Mouse (Mus musculus) stomach, postnatal 0 days (tissue): ENCODE measurements around the gene Senp8.

Experiments used
- CTCF ChIP-seq: IDR thresholded peaks from 2 replicates; pipeline ENCODE4 v1.5.1; 2016; ENCODE audit warnings: antibody characterized with exemption, low read depth, mild to moderate bottlenecking, moderate library complexity
- EP300 ChIP-seq: optimal IDR thresholded peaks from 2 replicates; pipeline ENCODE3; 2016; ENCODE audit warnings: antibody characterized with exemption

DNA sequence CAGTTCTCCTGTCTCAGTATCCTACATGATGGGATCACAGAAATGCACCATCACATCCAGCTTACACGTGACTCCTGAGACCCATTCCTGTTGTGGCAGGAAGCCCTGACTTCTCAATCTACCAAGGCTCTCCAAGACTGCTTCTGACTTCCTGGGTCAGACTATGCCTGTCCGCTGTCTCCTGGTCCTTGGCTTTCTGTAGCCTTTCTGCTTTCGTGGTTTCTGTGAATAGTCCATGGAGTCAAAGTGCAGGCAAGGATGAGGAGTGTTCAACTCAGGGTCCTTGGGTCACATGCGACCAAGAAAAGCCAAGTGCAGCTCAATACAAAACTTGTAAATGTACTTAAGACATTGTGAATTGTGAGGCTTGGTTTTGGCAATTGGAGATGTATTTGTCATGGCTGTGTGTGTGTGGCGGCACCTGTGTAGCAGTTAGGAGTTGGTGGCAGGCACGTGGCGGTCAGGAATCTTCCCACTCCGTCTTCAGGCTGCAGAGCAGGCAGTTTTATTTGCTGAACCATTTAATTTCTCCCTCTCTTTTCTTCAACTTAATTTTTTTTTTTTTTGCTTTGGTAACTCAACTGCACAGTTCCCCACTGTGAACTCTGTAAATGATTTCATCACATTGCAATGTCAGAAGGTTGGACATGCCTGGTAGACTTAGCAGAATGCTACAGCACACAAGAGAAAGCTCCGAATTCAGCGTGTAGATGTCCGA, 22.8 kb downstream of the Senp8 start:
- no peak for TF ChIP-seq EP300
- no peak for TF ChIP-seq CTCF
